Mouse (Mus musculus): Measurements from ENCODE around the gene Hopx. TPM values are rescaled to one million over a fixed set of nuclear protein-coding genes. Genes with fewer than 3 reads are reported as not detected.
"Not testable (repeated sequence)": the region's sequence is repeated elsewhere in the genome, so short reads cannot be mapped to it uniquely, and the experiment has no call there.

The Hopx gene
- polyA plus RNA-seq, 1 experiment from 2014 or later: 11.3 TPM

DNA sequence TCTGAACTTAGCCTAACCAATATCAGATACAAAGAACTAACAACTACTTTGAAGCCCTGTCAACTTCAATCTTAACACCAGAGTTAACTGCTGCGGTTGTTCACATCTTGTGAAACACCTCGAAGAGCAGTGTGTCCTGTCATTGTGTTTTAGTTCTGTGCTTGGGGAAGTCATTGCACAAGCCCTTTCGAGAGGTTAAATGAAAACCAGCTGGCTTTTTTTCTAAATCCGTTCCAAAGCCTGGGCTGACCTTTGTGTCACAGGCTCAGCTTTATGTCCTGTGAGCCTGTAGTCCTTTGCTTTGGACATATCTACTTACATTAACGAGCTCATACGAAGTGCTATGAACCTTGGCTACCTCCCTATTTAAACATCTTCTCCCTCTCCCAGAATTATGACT lies 17.2 kb downstream of the Hopx start:
- Histone ChIP-seq H3K4me3 (replicated peaks; ENCODE audit: low read length) (no peak overlapping the region), H3K27ac (no peak overlapping the region), H3K9me3 (ENCODE audit: control insufficient read depth, low read length) (no peaks in the 10 kb centered on the region), H3K4me1 (replicated peaks; ENCODE audit: control insufficient read depth, insufficient read depth, low read length) (peaks cover 4% of the 10 kb centered on the region; the same call in 1 of the 2 replicates), H3K36me3 (replicated peaks; ENCODE audit: control insufficient read depth, insufficient read depth) (no peaks in the 10 kb centered on the region), H3K9ac (no peak overlapping the region), H3K4me2 (replicated peaks) (no peak overlapping the region), H3K27me3 (ENCODE audit: control insufficient read depth, insufficient read depth, low read length) (peaks cover 15% of the 10 kb centered on the region)
- ATAC-seq (ENCODE audit: low FRiP score) (no peak), DNase-seq (ENCODE audit: low spot score) (no peak)
- 61% methylated on average over 6 of the region's 6 CpGs for WGBS

DNA sequence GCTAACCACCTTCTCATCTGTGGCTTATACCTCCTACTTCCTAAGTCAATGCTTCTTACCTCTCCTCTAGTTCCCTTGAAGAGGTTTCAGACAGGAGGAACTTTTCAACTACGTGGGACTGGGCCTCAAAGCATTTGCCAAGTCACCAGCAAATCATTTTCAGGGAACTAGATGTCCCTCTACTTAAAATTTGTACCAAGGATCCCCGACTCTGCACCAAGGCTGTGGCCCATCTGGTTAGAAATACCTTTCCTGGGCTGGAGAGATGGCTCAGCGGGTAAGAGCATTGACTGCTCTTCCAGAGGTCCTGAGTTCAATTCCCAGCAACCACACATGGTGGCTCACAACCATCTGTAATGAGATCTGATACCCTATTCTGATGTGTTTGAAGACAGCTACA lies 18.7 kb downstream of the Hopx start:
- not testable (repeated sequence) for DNase-seq (ENCODE audit: low spot score); H3K27ac ChIP-seq; H3K9ac ChIP-seq; H3K4me2 ChIP-seq (replicated peaks); H3K36me3 ChIP-seq (replicated peaks; ENCODE audit: control insufficient read depth, insufficient read depth); ATAC-seq (ENCODE audit: low FRiP score); H3K9me3 ChIP-seq (ENCODE audit: control insufficient read depth, low read length); H3K4me1 ChIP-seq (replicated peaks; ENCODE audit: control insufficient read depth, insufficient read depth, low read length); H3K4me3 ChIP-seq (replicated peaks; ENCODE audit: low read length)
- peaks cover 15% of the 10 kb centered on the region for H3K27me3 ChIP-seq (ENCODE audit: control insufficient read depth, insufficient read depth, low read length)
- WGBS: 86% methylated on average over 3 of the region's 3 CpGs

DNA sequence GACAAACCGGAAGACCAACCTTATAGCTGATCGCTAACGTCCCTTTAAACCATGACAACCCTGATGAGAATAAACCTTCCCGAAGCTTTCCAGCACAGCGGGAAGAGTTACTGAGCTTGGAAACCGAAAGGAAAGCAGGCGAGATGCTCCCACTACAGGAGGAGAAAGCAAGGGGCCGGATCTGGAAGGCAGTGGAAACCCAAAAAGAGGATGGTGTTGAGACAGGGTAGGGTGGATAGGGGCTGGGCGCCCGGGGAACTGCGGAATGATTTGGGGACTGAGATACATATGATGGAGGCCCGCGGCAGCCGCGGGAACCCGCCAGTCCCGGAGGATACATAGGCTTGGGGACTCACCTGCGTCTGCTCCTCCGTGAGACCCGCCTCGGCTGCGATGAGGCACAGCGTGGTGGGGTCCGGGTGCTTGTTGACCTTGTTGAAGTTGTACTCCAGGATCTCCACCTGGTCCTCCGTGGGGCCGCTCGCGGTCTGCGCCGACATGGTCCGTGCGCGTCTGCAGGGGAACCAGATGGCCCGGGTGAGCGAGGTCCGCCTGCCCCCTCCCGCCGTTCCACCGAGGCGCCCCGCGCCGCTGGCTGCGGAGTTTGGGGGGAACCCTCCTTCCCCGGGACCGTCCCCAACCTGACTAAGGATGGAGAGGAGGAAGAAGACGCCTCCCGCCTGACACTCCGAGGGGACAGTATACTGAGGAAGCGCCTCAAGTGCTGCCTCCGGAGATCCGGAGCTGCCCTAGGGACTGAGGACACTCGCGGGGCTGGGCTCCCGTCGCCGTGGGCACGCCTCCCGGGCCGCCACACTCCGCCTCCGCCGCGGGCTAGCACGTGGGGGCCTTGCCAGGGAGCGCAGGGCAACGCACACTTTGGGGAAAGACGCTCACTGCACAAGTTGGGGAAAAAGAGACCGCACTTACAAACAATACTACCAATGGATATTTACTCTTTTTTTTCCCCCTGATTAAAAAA lies 20.1 kb downstream of the Hopx start:
- Histone ChIP-seq H3K36me3 (replicated peaks; ENCODE audit: control insufficient read depth, insufficient read depth) (no peaks in the 10 kb centered on the region), H3K27ac (peak overlapping the region; percentile 64; the same call in 1 of the 2 replicates), H3K9me3 (ENCODE audit: control insufficient read depth, low read length) (no peaks in the 10 kb centered on the region), H3K27me3 (ENCODE audit: control insufficient read depth, insufficient read depth, low read length) (peaks cover 15% of the 10 kb centered on the region), H3K4me3 (replicated peaks; ENCODE audit: low read length) (peak overlapping the region; percentile 47), H3K4me2 (replicated peaks) (peak overlapping the region; percentile 99), H3K4me1 (replicated peaks; ENCODE audit: control insufficient read depth, insufficient read depth, low read length) (peaks cover 1% of the 10 kb centered on the region), H3K9ac (peak overlapping the region; percentile 62)
- under 1% methylated on average over 69 of the region's 69 CpGs for WGBS
- ATAC-seq (ENCODE audit: low FRiP score): peak; percentile 84
- DNase-seq (ENCODE audit: low spot score): peak; percentile 59

DNA sequence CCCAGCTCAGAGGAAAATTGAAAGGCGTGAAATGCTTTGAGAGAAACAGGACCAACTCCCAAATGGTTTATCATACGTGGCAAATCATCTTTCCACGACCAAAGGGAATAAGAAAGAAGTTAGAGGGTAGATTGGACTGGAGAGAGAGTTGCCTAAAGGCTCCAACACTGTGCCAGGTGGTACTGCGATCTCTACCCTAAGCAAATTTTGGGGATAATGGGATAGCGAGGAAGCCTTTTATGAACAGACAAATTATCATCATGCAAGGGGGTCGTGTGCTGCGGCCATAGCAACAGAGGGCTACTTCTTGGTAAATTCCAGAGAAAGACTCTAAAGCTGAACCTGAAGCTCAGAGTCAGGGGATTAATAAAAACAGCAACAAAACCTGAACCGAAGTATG lies 21.0 kb downstream of the Hopx start:
- H3K9ac ChIP-seq: peak overlapping the region; percentile 62
- DNase-seq (ENCODE audit: low spot score): no peak
- H3K4me3 ChIP-seq (replicated peaks; ENCODE audit: low read length): peak overlapping the region; percentile 47
- H3K9me3 ChIP-seq (ENCODE audit: control insufficient read depth, low read length): no peaks in the 10 kb centered on the region
- peak overlapping the region; percentile 17; the same call in 1 of the 2 replicates for H3K27ac ChIP-seq
- H3K4me2 ChIP-seq (replicated peaks): peak overlapping the region; percentile 99
- 26% methylated on average over 8 of the region's 8 CpGs for WGBS
- peaks cover 15% of the 10 kb centered on the region for H3K27me3 ChIP-seq (ENCODE audit: control insufficient read depth, insufficient read depth, low read length)
- H3K36me3 ChIP-seq (replicated peaks; ENCODE audit: control insufficient read depth, insufficient read depth): no peaks in the 10 kb centered on the region
- H3K4me1 ChIP-seq (replicated peaks; ENCODE audit: control insufficient read depth, insufficient read depth, low read length): peaks cover 4% of the 10 kb centered on the region
- no peak for ATAC-seq (ENCODE audit: low FRiP score)

DNA sequence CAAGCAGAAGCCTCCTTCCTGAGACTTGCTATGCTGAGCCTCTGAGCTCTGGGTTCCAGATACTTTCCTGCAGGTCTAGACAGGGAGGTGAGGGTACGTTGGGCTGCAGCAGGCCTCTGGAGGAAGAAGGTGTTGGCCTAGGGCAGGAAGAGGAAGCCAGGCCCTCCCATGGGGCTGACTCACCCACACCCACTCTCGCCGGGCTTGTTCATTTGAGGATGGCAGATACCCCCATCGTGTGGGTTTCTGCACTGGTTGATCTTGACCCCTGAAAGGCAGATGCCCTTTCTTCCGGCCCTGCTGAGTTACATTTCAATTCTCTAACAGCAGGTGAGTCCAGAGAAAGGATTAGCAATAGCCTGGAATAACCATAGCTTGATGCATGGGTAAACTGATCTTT lies 22.4 kb downstream of the Hopx start:
- DNase-seq (ENCODE audit: low spot score): no peak
- peaks cover 4% of the 10 kb centered on the region for H3K4me1 ChIP-seq (replicated peaks; ENCODE audit: control insufficient read depth, insufficient read depth, low read length)
- H3K36me3 ChIP-seq (replicated peaks; ENCODE audit: control insufficient read depth, insufficient read depth): no peaks in the 10 kb centered on the region
- WGBS: 75% methylated on average over 5 of the region's 5 CpGs
- H3K9ac ChIP-seq: no peak overlapping the region
- no peaks in the 10 kb centered on the region for H3K9me3 ChIP-seq (ENCODE audit: control insufficient read depth, low read length)
- H3K4me2 ChIP-seq (replicated peaks): peak overlapping the region; percentile 31
- peaks cover 15% of the 10 kb centered on the region for H3K27me3 ChIP-seq (ENCODE audit: control insufficient read depth, insufficient read depth, low read length)
- ATAC-seq (ENCODE audit: low FRiP score): no peak
- H3K27ac ChIP-seq: 0 out of 2 replicates have a peak overlapping the region, but pooled peaks have one; percentile 3
- H3K4me3 ChIP-seq (replicated peaks; ENCODE audit: low read length): no peak overlapping the region

DNA sequence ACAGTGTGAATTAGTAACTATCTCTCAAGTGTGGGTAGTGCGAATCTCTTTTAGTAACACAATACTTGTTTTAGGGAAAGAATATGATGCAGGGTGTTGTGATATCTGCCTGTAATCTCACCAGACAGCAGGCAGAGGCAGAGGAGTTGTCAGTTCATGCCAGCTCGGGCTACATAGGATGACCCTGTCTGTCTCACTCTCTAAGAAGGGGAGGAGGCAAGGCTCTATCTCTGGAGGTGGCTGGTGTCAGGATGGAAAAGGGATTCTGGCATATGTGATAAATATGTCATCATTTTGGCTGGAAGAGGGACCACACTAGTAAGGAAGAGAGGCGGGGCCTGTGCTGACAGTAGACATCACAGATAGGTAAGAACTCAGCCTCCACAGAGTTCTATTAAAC lies 23.0 kb downstream of the Hopx start:
- no peak overlapping the region for H3K27ac ChIP-seq
- H3K9me3 ChIP-seq (ENCODE audit: control insufficient read depth, low read length): no peaks in the 10 kb centered on the region
- no peak overlapping the region for H3K4me3 ChIP-seq (replicated peaks; ENCODE audit: low read length)
- H3K27me3 ChIP-seq (ENCODE audit: control insufficient read depth, insufficient read depth, low read length): peaks cover 14% of the 10 kb centered on the region
- peaks cover 4% of the 10 kb centered on the region for H3K4me1 ChIP-seq (replicated peaks; ENCODE audit: control insufficient read depth, insufficient read depth, low read length)
- DNase-seq (ENCODE audit: low spot score) (no peak), ATAC-seq (ENCODE audit: low FRiP score) (no peak)
- H3K9ac ChIP-seq: no peak overlapping the region
- H3K36me3 ChIP-seq (replicated peaks; ENCODE audit: control insufficient read depth, insufficient read depth): no peaks in the 10 kb centered on the region
- 90% methylated on average over 3 of the region's 3 CpGs for WGBS
- peak overlapping the region; percentile 10 for H3K4me2 ChIP-seq (replicated peaks)

DNA sequence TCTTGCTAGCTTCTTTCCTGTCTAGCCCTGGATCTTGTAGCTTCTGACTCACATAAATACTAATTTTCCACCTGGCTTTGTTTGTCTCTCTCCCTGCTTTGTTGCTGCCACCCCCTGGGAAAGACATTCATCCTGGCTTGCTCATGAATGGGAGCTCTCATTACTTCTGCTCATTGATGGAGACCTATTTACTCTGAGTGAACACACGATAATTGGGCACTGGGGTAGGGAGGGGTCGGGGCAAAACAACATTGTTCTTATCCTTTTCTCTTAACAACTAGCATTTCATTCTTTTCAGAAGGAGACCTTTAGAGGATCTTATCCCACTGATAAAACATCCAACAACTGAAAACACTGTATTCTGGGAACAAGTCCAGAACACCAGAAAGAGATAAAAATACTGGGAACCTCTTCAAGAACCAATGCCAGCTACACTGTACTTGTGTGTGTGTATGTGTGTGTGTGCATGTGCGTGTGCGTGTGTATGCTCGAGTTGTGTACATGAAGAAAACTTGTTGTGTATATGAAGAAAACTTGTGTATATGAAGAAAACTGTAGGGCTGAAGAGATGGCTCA lies 24.3 kb downstream of the Hopx start:
- no peak overlapping the region for H3K27ac ChIP-seq
- no peak overlapping the region for H3K4me2 ChIP-seq (replicated peaks)
- DNase-seq (ENCODE audit: low spot score): no peak

DNA sequence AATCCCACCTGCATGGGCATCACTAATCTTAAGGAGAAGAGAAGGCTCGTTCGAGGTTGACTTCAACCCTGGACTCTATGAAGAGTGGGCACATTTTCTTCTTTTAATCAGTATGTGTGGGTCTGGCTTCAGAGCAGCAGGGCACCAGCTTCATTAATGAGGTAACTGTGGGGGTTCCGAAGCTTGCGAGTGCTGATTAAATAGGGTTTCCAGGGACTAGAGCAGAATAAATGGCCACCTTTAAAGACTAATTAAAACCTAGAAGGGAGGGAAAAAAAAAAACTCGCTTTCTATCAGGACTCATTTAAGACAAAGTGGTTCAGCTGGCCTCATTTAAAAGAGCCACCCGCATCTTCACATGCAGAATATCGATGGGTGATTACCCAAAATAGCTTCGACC lies 25.0 kb downstream of the Hopx start:
- Histone ChIP-seq H3K9ac (no peak overlapping the region), H3K27me3 (ENCODE audit: control insufficient read depth, insufficient read depth, low read length) (no peaks in the 10 kb centered on the region), H3K9me3 (ENCODE audit: control insufficient read depth, low read length) (no peaks in the 10 kb centered on the region), H3K4me3 (replicated peaks; ENCODE audit: low read length) (no peak overlapping the region), H3K4me2 (replicated peaks) (no peak overlapping the region), H3K4me1 (replicated peaks; ENCODE audit: control insufficient read depth, insufficient read depth, low read length) (peaks cover 4% of the 10 kb centered on the region), H3K27ac (peak overlapping the region; percentile 41; the same call in 1 of the 2 replicates), H3K36me3 (replicated peaks; ENCODE audit: control insufficient read depth, insufficient read depth) (no peaks in the 10 kb centered on the region)
- 38% methylated on average over 8 of the region's 8 CpGs for WGBS
- DNase-seq (ENCODE audit: low spot score) (no peak), ATAC-seq (ENCODE audit: low FRiP score) (no peak; the same call in 1 of the 2 replicates)

More for the DNA sequence above, 24.3 kb downstream of the Hopx start:
- Histone ChIP-seq H3K36me3 (replicated peaks; ENCODE audit: control insufficient read depth, insufficient read depth) (no peaks in the 10 kb centered on the region), H3K4me3 (replicated peaks; ENCODE audit: low read length) (no peak overlapping the region), H3K9me3 (ENCODE audit: control insufficient read depth, low read length) (no peaks in the 10 kb centered on the region), H3K9ac (no peak overlapping the region), H3K27me3 (ENCODE audit: control insufficient read depth, insufficient read depth, low read length) (peaks cover 3% of the 10 kb centered on the region), H3K4me1 (replicated peaks; ENCODE audit: control insufficient read depth, insufficient read depth, low read length) (peaks cover 4% of the 10 kb centered on the region)
- 54% methylated on average over 5 of the region's 5 CpGs for WGBS
- no peak for ATAC-seq (ENCODE audit: low FRiP score)

DNA sequence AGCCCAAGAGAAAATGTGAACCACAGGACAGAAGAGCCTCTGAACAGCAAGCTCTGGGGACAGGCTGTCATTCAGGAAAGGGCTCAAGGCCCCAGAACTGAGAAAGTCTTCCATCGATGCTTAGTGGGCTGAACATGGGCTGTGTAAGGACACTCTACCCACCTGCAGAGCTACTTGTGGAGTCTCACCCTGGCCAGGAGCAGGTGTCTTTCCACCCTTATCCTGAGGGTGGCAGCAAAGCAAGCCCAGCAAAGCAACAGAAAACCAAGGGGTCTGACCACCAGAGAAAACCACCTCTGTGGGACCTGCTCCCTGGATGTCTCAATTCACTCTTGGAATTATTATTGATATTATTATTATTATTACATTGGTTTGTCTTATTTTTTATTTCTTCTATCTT lies 25.6 kb downstream of the Hopx start:
- Histone ChIP-seq H3K9me3 (ENCODE audit: control insufficient read depth, low read length) (no peaks in the 10 kb centered on the region), H3K4me3 (replicated peaks; ENCODE audit: low read length) (no peak overlapping the region), H3K36me3 (replicated peaks; ENCODE audit: control insufficient read depth, insufficient read depth) (no peaks in the 10 kb centered on the region), H3K27ac (peak overlapping the region; percentile 41; the same call in 1 of the 2 replicates), H3K4me2 (replicated peaks) (no peak overlapping the region), H3K4me1 (replicated peaks; ENCODE audit: control insufficient read depth, insufficient read depth, low read length) (peaks cover 4% of the 10 kb centered on the region), H3K9ac (no peak overlapping the region), H3K27me3 (ENCODE audit: control insufficient read depth, insufficient read depth, low read length) (no peaks in the 10 kb centered on the region)
- WGBS: 50% methylated on average over 1 of the region's 1 CpGs
- ATAC-seq (ENCODE audit: low FRiP score) (0 out of 2 replicates have a peak, but pooled peaks have one; percentile 31), DNase-seq (ENCODE audit: low spot score) (peak; percentile 61)
